Mouse (Mus musculus): ENCODE results near the gene Tmx1.

The Tmx1 gene

DNA sequence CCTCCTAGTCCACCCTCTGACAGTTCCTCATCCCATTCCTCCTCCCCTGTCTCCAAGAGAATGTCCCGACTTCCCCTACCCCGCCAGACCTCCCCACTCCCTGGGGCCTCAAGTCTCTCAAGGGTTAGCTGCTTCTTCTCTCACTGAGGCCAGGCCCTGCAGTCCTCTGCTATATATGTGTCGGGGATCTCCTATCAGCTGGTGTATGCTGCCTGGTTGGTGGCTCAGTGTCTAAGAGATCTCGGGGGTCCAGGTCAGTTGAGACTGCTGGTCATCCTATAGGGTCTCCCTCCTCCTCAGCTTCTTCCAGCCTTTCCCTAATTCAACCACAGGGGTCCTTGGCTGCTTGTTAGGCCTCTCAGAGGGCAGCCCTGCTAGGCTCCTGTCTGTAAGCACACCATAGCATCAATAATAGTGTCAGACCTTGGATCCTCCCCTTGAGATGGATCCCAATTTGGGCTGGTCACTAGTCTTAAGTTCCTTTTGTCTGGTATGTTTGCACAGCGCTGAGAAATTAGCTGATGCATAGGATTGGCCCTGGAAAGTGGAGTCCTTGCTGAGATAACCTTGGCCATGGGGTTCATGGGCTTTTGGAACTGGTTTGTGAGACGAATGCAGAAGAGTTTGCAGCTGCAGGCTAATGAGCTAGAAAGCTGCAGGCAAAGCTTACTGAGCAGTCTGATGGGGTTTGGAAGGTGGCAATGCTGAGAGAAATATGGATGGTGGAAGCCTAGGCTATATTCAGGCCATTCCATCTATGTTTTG is 34.0 kb downstream of the Tmx1 start:
- DNase-seq (ENCODE audit: low spot score in 2 of 2): no peak

DNA sequence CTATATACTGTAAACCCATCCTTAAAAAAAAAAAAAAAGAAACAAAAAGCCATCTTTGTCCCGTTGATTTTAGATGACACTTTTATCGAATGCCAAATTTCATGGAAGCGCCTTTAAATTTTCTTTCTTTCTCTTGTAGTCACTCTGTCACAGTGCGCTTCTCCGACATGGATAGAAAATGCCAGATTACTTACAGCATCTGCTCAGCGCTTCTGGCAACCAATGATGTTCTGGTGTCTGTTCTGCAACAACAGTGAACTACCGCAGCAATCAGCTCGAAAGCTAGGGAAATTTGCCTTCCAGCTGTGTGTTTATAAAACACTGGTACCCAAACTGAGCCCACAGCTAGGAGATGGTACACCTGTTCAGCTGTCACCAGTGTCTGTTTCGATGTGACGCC is 39.5 kb downstream of the Tmx1 start:
- DNase-seq (ENCODE audit: low spot score in 2 of 2): no peak

DNA sequence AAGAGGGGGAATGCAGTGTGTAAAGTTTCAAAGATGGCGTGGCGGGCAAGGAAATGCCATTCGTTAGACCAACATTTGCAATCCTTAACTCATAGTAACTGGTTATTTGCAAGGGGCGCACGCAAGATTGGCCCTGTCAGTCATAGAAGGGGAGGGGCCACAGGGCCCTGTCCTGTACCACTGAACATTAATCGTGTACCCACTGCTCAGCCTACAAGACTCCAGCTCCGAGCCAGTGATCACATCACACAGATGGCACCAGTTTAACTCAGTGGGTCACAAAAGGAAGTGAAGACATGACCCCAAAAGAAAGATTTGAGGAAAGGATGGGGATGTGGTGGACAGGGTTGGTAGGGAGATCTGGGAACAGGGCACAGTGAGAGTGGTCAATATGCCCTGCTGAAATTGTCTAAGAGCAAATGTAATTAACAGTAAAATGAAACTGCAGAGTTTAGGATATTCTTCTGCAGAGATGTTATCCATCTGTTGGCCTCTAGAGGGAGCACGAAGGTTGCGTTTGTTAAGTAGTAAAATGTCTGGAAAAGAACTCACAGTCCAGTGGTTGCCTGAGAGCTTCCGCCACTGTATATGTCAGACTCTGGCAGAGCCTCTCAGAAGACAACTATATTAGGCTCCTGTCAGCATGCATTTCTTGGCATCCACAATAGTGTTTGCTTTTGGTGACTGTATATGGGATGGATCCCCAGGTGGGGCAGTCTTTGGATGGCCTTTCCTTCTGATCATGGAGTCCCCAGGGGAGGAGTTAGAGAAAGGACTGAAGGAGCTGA is 41.8 kb downstream of the Tmx1 start:
- DNase-seq (ENCODE audit: low spot score in 2 of 2): peak; percentile 8 to 32

DNA sequence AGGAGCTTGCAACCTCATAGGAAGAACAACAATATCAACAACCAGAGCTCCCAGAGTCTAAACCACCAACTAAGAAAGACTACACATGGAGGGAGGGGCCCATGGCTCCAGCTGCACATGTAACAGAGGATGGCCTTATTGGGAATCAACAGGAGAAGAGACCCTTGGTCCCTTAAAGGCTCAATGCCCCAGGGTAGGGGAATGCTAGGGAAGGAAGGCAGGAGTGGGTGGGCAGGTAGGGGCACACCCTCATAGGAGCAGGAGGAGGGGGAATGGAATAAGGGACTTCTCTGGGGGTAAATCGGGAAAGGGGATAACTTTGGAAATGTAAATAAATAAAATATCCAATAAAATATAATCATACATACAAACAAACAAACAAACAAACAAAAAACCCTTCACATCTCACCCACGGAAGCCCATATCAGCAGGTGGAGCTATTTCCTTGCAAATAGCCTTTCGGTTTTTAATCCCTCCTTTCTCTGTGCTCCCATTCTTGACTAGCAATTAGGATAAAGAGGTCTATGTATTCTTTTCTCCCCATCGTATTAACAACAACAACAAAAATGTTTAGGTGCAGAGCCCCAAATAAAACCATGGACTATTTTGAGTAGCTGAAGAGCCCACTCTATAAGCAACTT is 42.5 kb downstream of the Tmx1 start:
- no peak for DNase-seq (ENCODE audit: low spot score in 2 of 2)

DNA sequence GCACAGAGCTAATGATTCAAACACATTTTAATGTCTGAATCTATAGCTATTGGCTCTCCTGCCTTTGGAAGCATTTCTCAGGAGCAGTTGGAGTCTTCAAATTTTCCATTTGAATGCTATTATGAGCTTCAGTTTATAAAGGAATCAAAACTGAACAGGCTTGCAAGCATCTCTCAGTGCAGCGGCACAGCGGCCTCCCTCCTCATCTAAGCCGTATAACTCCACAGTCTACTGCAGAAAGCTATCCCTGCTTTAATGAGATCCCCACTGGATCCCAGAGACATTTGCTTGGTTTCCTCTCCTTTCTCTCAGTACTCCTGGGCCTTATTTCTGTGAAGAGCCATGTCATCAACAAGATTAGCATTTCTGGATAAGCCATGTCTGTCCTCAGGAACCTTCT is 45.2 kb downstream of the Tmx1 start:
- DNase-seq (ENCODE audit: low spot score in 2 of 2): no peak

DNA sequence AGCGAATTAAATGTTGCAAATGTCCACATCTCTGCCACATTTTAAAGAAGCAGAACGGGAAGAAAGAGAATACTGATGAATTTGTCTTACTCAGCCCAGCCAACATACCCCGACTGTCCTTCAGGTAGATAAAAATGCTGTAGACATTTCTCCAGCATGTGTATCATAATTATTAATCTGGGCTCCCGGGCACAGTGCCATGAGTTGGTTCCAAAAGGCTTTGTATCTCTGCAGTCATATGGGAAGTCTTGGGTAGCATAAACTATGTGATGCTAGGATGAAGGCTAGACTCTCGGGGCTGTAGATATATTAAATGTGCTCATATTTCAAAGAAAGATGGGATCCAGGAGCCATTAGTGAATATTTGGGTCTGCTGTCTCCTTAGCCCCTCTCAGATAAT is 53.1 kb downstream of the Tmx1 start:
- DNase-seq (ENCODE audit: low spot score in 2 of 2): no peak

DNA sequence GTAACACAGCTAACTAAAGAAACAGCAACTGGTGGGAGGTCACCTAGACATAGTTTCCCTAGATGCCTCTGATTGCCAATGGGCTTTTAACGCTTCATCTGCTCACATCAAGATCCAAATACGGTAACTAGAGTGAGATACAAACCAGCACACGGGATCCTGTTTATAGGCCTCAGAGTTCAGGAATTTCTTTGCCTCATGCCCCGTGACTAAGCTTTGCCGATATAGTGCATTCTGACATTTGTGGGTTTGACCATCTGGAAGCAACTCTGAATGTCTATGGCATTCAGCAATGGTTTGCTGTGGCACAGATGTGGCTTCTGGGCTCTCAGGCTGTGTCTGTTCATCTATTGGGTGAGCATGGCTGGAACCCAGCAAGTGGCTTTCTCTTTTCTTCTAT is 59.1 kb downstream of the Tmx1 start:
- no peak for DNase-seq (ENCODE audit: low spot score in 2 of 2)

DNA sequence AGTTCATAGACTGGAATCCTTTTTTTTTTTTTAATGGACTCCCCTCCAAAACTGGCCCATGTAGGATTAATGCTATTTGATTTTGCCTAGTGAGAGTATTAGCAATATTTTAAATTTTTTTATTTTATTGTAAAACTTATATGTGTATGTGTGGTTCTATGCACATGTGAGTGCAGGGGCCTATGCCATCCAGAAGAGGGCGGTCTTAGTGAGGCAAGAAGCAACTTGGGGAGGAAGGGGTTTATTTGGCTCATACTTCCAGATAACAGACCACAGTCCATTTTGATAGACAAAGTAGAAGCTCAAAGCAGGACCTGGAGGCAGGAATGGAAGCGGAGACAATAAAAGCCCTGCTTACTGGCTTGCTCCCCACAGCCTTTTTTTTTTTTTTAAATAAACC is 59.5 kb downstream of the Tmx1 start:
- no peak for DNase-seq (ENCODE audit: low spot score in 2 of 2)

Data from natural killer cell, adult 2 months (primary cell).